Mouse (Mus musculus) liver, embryonic 13.5 days (tissue): ENCODE results near the gene Prpf31. TPM values are rescaled to one million over a fixed set of nuclear protein-coding genes. Genes with fewer than 3 reads are reported as not detected.

ENCODE experiments used
- microRNA-seq: library from miRNA; unstranded; fragments of <30 nt; microRNA quantifications from one replicate; pipeline ENCODE4, GENCODE M21; 2016
- polyA plus RNA-seq: library from polyadenylated mRNA; unstranded; fragments of >200 nt; fragmentation: Nextera tagmentation; extraction: Ambion mirVana; gene quantifications from 2 replicates; pipeline ENCODE4 v1.2.1, GENCODE M21; 2015

Prpf31 gene
- polyA plus RNA-seq, 1 experiment from 2014 or later: 79.1 TPM

Small RNAs within 50 kb of the gene (microRNA-seq; reads per million reads assigned to microRNA genes)
- gene Gm25100 (not detected), gene Mir3572 (4.1 reads per million, percentile 9 among the genes with 10 or more reads in this experiment)

Other genes starting within 250 kb of the Prpf31 start
- 0.10 TPM in 1 of 2 replicates, not detected in the other for gene Cacng8, start 239.3 kb upstream of the Prpf31 start, polyA plus RNA-seq
- 0.28 and 0.30 TPM in 2 replicates for gene Cacng6, start 205.8 kb upstream of the Prpf31 start, polyA plus RNA-seq
- 0.07 TPM in 1 of 2 replicates, not detected in the other for gene Tarm1, start 127.4 kb upstream of the Prpf31 start, polyA plus RNA-seq
- not detected in 2 replicates for gene Oscar, start 13.8 kb upstream of the Prpf31 start, polyA plus RNA-seq
- gene Ndufa3, start 12.6 kb upstream of the Prpf31 start, polyA plus RNA-seq: 224 and 292 TPM in 2 replicates
- 12.7 and 13.0 TPM in 2 replicates for gene Tfpt, start 56 bp upstream of the Prpf31 start, polyA plus RNA-seq
- gene Cnot3, start 15.3 kb downstream of the Prpf31 start, polyA plus RNA-seq: 22.8 and 25.3 TPM in 2 replicates
- gene Leng1, start 35.9 kb downstream of the Prpf31 start, polyA plus RNA-seq: 7.2 and 8.6 TPM in 2 replicates
- gene Tmc4, start 47.6 kb downstream of the Prpf31 start, polyA plus RNA-seq: 7.3 and 7.8 TPM in 2 replicates
- 41.7 and 43.6 TPM in 2 replicates for gene Tsen34, start 62.9 kb downstream of the Prpf31 start, polyA plus RNA-seq
- 19.8 and 20.0 TPM in 2 replicates for gene Mboat7, start 63.5 kb downstream of the Prpf31 start, polyA plus RNA-seq
- gene Rps9, start 74.0 kb downstream of the Prpf31 start, polyA plus RNA-seq: 1,306 and 1,329 TPM in 2 replicates
- 0.84 and 1.3 TPM in 2 replicates for gene Pirb, start 90.4 kb downstream of the Prpf31 start, polyA plus RNA-seq
- gene Gm15448, start 195.7 kb downstream of the Prpf31 start, polyA plus RNA-seq: not detected in 2 replicates
- 0.45 and 0.52 TPM in 2 replicates for gene Pira2, start 215.1 kb downstream of the Prpf31 start, polyA plus RNA-seq